Comparison of ENCODE assay signal across 9 mouse cellular contexts in the genomic region with DNA sequence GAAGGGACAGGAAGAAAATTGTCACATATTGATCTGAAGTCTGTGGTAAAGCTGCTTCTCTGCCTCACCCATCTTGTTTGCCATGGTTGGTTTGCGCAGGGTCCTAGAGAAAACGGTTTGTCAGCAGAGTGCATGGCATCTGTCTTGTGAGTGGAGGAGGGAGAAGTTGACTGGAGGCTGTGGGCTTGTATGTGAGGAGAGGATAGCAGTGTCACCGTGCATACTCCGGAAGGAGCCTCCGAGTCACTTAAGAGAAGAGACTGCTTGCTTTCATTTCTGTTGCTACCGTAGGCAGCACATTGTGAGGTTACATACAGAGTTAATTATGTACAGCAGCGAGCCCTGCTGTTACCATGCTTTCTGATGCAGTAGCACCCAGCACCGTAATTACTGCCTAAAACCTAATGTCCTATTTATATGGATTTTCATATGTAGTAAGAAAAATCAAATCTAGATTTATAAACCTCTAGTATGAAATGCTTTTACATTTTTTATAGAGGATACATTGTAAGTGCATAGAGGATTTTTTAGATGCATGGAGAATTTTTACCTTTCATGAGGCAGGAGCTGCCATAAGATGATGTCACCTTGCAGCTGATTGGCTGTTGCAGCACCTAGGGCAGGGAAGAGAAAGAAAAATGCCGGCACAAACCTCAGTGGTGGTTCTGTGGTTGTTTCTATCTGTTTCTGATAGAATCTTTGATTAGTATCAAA.
A peak's percentile ranks its signal among the peaks of the same experiment; 100 is the strongest.
DNase-seq lines count a peak whose midpoint lies in the region; ATAC-seq and TF ChIP-seq lines count a peak whose summit lies in the region.
"Had no signal": no experiment of that assay in that cellular context is flagged by ENCODE, and none has a peak within 500 bp of the region (broad histone marks: within the 10 kb centered on the region; RNA-seq: fewer than 3 reads in every experiment).

No protein-coding gene starts in this region.

- TF ChIP-seq CTCF in gastrocnemius, adult 2 months (IDR thresholded peaks at IDR 0.05), result no peak
- no peak for TF ChIP-seq CTCF in brain, embryonic 14.5 days (IDR thresholded peaks at IDR 0.05; ENCODE audit: borderline replicate concordance, extremely low read depth, insufficient read depth, insufficient read length)

- H3K9me3 ChIP-seq in forebrain, embryonic 14.5 days (replicated peaks; ENCODE audit: control insufficient read depth, low read length), result no peaks in the 10 kb centered on the region
- no peaks in the 10 kb centered on the region for H3K9me3 ChIP-seq in intestine, embryonic 15.5 days
- H3K9me3 ChIP-seq in liver, embryonic 13.5 days (replicated peaks), result no peaks in the 10 kb centered on the region

- ATAC-seq in forebrain, embryonic 14.5 days, result peak; percentile 94
- ATAC-seq in intestine, embryonic 15.5 days, result peak; percentile 91
- ATAC-seq in liver, embryonic 13.5 days (ENCODE audit: low read depth), result peak; percentile 62

- H3K9ac ChIP-seq in forebrain, embryonic 14.5 days (ENCODE audit: low read length), result peak overlapping the region; percentile 50
- no peak overlapping the region for H3K9ac ChIP-seq in intestine, embryonic 15.5 days
- no peak overlapping the region for H3K9ac ChIP-seq in liver, embryonic 13.5 days

- 0 out of 2 replicates have a peak, but pooled peaks cover 3% of the 10 kb centered on the region for H3K36me3 ChIP-seq in forebrain, embryonic 14.5 days (ENCODE audit: control insufficient read depth, insufficient read depth, low read length)
- H3K36me3 ChIP-seq in intestine, embryonic 15.5 days, result no peaks in the 10 kb centered on the region
- peaks cover 5% of the 10 kb centered on the region; the same call in 1 of the 2 replicates for H3K36me3 ChIP-seq in liver, embryonic 13.5 days

- peak overlapping the region; percentile 44 for H3K4me2 ChIP-seq in forebrain, embryonic 14.5 days (ENCODE audit: low read length)
- H3K4me2 ChIP-seq in intestine, embryonic 15.5 days (replicated peaks), result peak overlapping the region; percentile 50
- peak overlapping the region; percentile 49 for H3K4me2 ChIP-seq in liver, embryonic 13.5 days

- no peaks in the 10 kb centered on the region for H3K27me3 ChIP-seq in forebrain, embryonic 14.5 days (replicated peaks; ENCODE audit: control insufficient read depth, insufficient read depth, low read length)
- H3K27me3 ChIP-seq in intestine, embryonic 15.5 days (replicated peaks), result no peaks in the 10 kb centered on the region
- H3K27me3 ChIP-seq in liver, embryonic 13.5 days, result no peaks in the 10 kb centered on the region
- H3K27me3 ChIP-seq: CH12.LX had no signal

- H3K4me1 ChIP-seq in forebrain, embryonic 14.5 days (ENCODE audit: control insufficient read depth, insufficient read depth, low read length), result peaks cover 5% of the 10 kb centered on the region; the same call in 1 of the 2 replicates
- no peaks in the 10 kb centered on the region for H3K4me1 ChIP-seq in intestine, embryonic 15.5 days (replicated peaks)
- peaks cover 16% of the 10 kb centered on the region for H3K4me1 ChIP-seq in liver, embryonic 13.5 days (replicated peaks)

- 24% methylated on average over 9 of the region's 9 CpGs for WGBS in forebrain, embryonic 14.5 days
- WGBS in intestine, embryonic 15.5 days, result 25% methylated on average over 9 of the region's 9 CpGs
- WGBS in liver, embryonic 13.5 days (ENCODE audit: insufficient replicate concordance), result 47% methylated on average over 9 of the region's 9 CpGs

- intact Hi-C loops in gastrocnemius, adult 2 months (cut with DNase I), result no loop called here
- intact Hi-C loops in gastrocnemius, postnatal 36 days (cut with DNase I), result no loop called here

- H3K4me3 ChIP-seq in gastrocnemius, adult 2 months, result peak overlapping the region; percentile 27
- H3K4me3 ChIP-seq in forebrain, embryonic 14.5 days (ENCODE audit: low read depth, low read length), result peak overlapping the region; percentile 28
- H3K4me3 ChIP-seq in intestine, embryonic 15.5 days (replicated peaks), result peak overlapping the region; percentile 23
- peak overlapping the region; percentile 27 for H3K4me3 ChIP-seq in liver, embryonic 13.5 days (replicated peaks)

- peak overlapping the region; percentile 29; the same call in 1 of the 2 replicates for H3K27ac ChIP-seq in gastrocnemius, adult 2 months
- H3K27ac ChIP-seq in forebrain, embryonic 14.5 days (ENCODE audit: low read depth, low read length), result peak overlapping the region; percentile 92
- no peak overlapping the region for H3K27ac ChIP-seq in intestine, embryonic 15.5 days
- peak overlapping the region; percentile 41; the same call in 1 of the 2 replicates for H3K27ac ChIP-seq in liver, embryonic 13.5 days

- DNase-seq in gastrocnemius, adult 2 months, result no peak
- no peak for DNase-seq in gastrocnemius, postnatal 36 days
- peak; percentile 93 for DNase-seq in brain, embryonic 14.5 days (ENCODE audit: low read depth)
- peak; percentile 88 for DNase-seq in forebrain, embryonic 14.5 days (ENCODE audit: low spot score)
- no peak for DNase-seq in liver, embryonic 13.5 days
- DNase-seq in retina, postnatal 1 day, result peak; percentile 78
- no peak for DNase-seq in urinary bladder, adult 18-20 months (ENCODE audit: low spot score in 2 of 2)

- TF ChIP-seq POLR2A in brain, embryonic 14.5 days (IDR thresholded peaks at IDR 0.05; ENCODE audit: borderline replicate concordance, extremely low read depth, insufficient read depth, insufficient read length, poor library complexity, severe bottlenecking), result peak; percentile 25; the same call in 1 of the 2 replicates

Comparison
In these comparisons a context has a peak if more than half of its experiments do, and no peak if none do; other contexts are left out.
1. DNase-seq: peak in brain, embryonic 14.5 days (single experiment), forebrain, embryonic 14.5 days (single experiment) and retina, postnatal 1 day (single experiment); none in gastrocnemius, adult 2 months (single experiment), gastrocnemius, postnatal 36 days (0 of 2), liver, embryonic 13.5 days (single experiment) and urinary bladder, adult 18-20 months (0 of 2).
2. Peak in every context shown above with its lines, with median percentiles within 50 percentile points of each other: H3K4me3 ChIP-seq, ATAC-seq and H3K4me2 ChIP-seq.